Comparison of ENCODE assay signal across 9 mouse cellular contexts in genomic region chr17:83216251-83216919, GRCm38 (mm10). TPM values are rescaled to one million over a fixed set of nuclear protein-coding genes. Genes with fewer than 3 reads are reported as not detected.
A peak's percentile ranks its signal among the peaks of the same experiment; 100 is the strongest.
DNase-seq lines count a peak whose midpoint lies in the region; ATAC-seq and TF ChIP-seq lines count a peak whose summit lies in the region.
"Had no signal": no experiment of that assay in that cellular context is flagged by ENCODE, and none has a peak within 500 bp of the region (broad histone marks: within the 10 kb centered on the region; RNA-seq: fewer than 3 reads in every experiment).

No protein-coding gene starts in this region.

- peak overlapping the region; percentile 100 for H3K9ac ChIP-seq in heart, embryonic 13.5 days
- peak overlapping the region; percentile 98 for H3K9ac ChIP-seq in hindbrain, embryonic 12.5 days
- H3K9ac ChIP-seq in midbrain, embryonic 12.5 days (replicated peaks), result peak overlapping the region; percentile 83

- H3K9me3 ChIP-seq in heart, embryonic 13.5 days, result no peaks in the 10 kb centered on the region
- no peaks in the 10 kb centered on the region for H3K9me3 ChIP-seq in hindbrain, embryonic 12.5 days (replicated peaks)
- no peaks in the 10 kb centered on the region for H3K9me3 ChIP-seq in midbrain, embryonic 12.5 days

- no peak for ATAC-seq in heart, embryonic 13.5 days (ENCODE audit: extremely low read depth, insufficient number of reproducible peaks, low FRiP score, low TSS enrichment)
- no peak for ATAC-seq in hindbrain, embryonic 12.5 days (ENCODE audit: low FRiP score)
- no peak for ATAC-seq in midbrain, embryonic 12.5 days (ENCODE audit: low FRiP score, low read depth)
- no peak for ATAC-seq in megakaryocyte progenitor cell, adult 5-6 weeks (replicated peaks; ENCODE audit: poor library complexity)

- H3K4me2 ChIP-seq in heart, embryonic 13.5 days, result peak overlapping the region; percentile 95
- H3K4me2 ChIP-seq in hindbrain, embryonic 12.5 days (replicated peaks), result peak overlapping the region; percentile 94
- peak overlapping the region; percentile 70 for H3K4me2 ChIP-seq in midbrain, embryonic 12.5 days (replicated peaks)

- 5% methylated on average over 7 of the region's 7 CpGs for WGBS in heart, embryonic 13.5 days
- 11% methylated on average over 7 of the region's 7 CpGs for WGBS in hindbrain, embryonic 12.5 days
- 20% methylated on average over 7 of the region's 7 CpGs for WGBS in midbrain, embryonic 12.5 days

- intact Hi-C loops in heart, postnatal 14 days (cut with DNase I), result no loop called here

- TF ChIP-seq CTCF in bone marrow macrophage, adult 2 months (IDR thresholded peaks at IDR 0.05; ENCODE audit: low read depth, low read length), result no peak

- no peak for DNase-seq in heart, postnatal 14 days
- DNase-seq in left cerebral cortex, adult 18-20 months (ENCODE audit: low spot score in 2 of 2), result no peak
- no peak for DNase-seq in adrenal gland, postnatal 4 days (ENCODE audit: low spot score in 2 of 2)

- H3K27ac ChIP-seq in heart, embryonic 13.5 days (replicated peaks), result peak overlapping the region; percentile 99
- no peak overlapping the region for H3K27ac ChIP-seq in bone marrow macrophage, adult 2 months (ENCODE audit: insufficient read depth, low read depth, low read length)
- H3K27ac ChIP-seq in hindbrain, embryonic 12.5 days, result peak overlapping the region; percentile 23
- no peak overlapping the region for H3K27ac ChIP-seq in midbrain, embryonic 12.5 days (replicated peaks)
- H3K27ac ChIP-seq: macrophage had no signal

- peaks cover 65% of the 10 kb centered on the region for H3K4me1 ChIP-seq in heart, embryonic 13.5 days
- peaks cover 44% of the 10 kb centered on the region for H3K4me1 ChIP-seq in bone marrow macrophage, adult 2 months (ENCODE audit: control insufficient read depth, insufficient read depth, low read length)
- peaks cover 62% of the 10 kb centered on the region for H3K4me1 ChIP-seq in hindbrain, embryonic 12.5 days
- H3K4me1 ChIP-seq in midbrain, embryonic 12.5 days, result peaks cover 60% of the 10 kb centered on the region

- TF ChIP-seq POLR2A in bone marrow macrophage, adult 2 months (IDR thresholded peaks at IDR 0.05; ENCODE audit: borderline replicate concordance, low read depth, low read length), result no peak

- H3K4me3 ChIP-seq in heart, embryonic 13.5 days, result peak overlapping the region; percentile 97
- peak overlapping the region; percentile 71 for H3K4me3 ChIP-seq in bone marrow macrophage, adult 2 months (ENCODE audit: insufficient read depth, low read length)
- peak overlapping the region; percentile 89 for H3K4me3 ChIP-seq in hindbrain, embryonic 12.5 days
- peak overlapping the region; percentile 73 for H3K4me3 ChIP-seq in midbrain, embryonic 12.5 days

- H3K36me3 ChIP-seq in heart, embryonic 13.5 days, result peaks cover 19% of the 10 kb centered on the region
- H3K36me3 ChIP-seq in hindbrain, embryonic 12.5 days, result 0 out of 2 replicates have a peak, but pooled peaks cover 7% of the 10 kb centered on the region
- no peaks in the 10 kb centered on the region for H3K36me3 ChIP-seq in midbrain, embryonic 12.5 days

- H3K27me3 ChIP-seq in heart, embryonic 13.5 days (replicated peaks), result no peaks in the 10 kb centered on the region
- H3K27me3 ChIP-seq in hindbrain, embryonic 12.5 days, result no peaks in the 10 kb centered on the region
- peaks cover 97% of the 10 kb centered on the region for H3K27me3 ChIP-seq in midbrain, embryonic 12.5 days

RNA-seq across cellular contexts. Expression of gene Pkdcc, which starts 1.3 kb away (rescaled TPM):
- polyA plus RNA-seq in heart, embryonic 13.5 days (2015; fragmentation: Nextera tagmentation; extraction: Ambion mirVana), result 10.1 and 11.1 TPM in 2 replicates
- total RNA-seq in heart, postnatal 14 days (2021), result 10 to 100 TPM; 34.7 to 37.8 TPM
- polyA plus RNA-seq in bone marrow macrophage, adult 2 months (2012; ENCODE audit: insufficient read depth, insufficient read length, missing spikeins), result 3.8 and 4.7 TPM in 2 replicates
- 14.6 and 17.9 TPM in 2 replicates for polyA plus RNA-seq in hindbrain, embryonic 12.5 days (2016; fragmentation: Nextera tagmentation; extraction: Ambion mirVana)
- polyA plus RNA-seq in midbrain, embryonic 12.5 days (2016; fragmentation: Nextera tagmentation; extraction: Ambion mirVana), result 4.1 and 6.6 TPM in 2 replicates
- total RNA-seq in left cerebral cortex, adult 18-20 months (2021), result 10 to 100 TPM; 12.4 to 15.5 TPM
- 100 to 1,000 TPM; 165 to 175 TPM for total RNA-seq in adrenal gland, postnatal 4 days (2021)
- total RNA-seq in megakaryocyte progenitor cell, adult 5-6 weeks (2015), result 0.24 and 0.52 TPM in 2 replicates
- total RNA-seq in megakaryocyte progenitor cell, adult 5-6 weeks (2017), result 1.0 and 1.1 TPM in 2 replicates

Comparison
In these comparisons a context has a peak if more than half of its experiments do, and no peak if none do; other contexts are left out.
1. H3K27ac ChIP-seq: peak in heart, embryonic 13.5 days (single experiment) and hindbrain, embryonic 12.5 days (single experiment); none in bone marrow macrophage, adult 2 months (single experiment) and midbrain, embryonic 12.5 days (single experiment).
2. RNA of gene Pkdcc, which starts 1.3 kb away (total RNA-seq): 165 to 175 TPM in adrenal gland, postnatal 4 days, 34.7 to 37.8 TPM in heart, postnatal 14 days and 12.4 to 15.5 TPM in left cerebral cortex, adult 18-20 months; 0.24 to 1.1 TPM in megakaryocyte progenitor cell, adult 5-6 weeks; every median in the first group is over 4 times any median in the second.
3. Peak in every context shown above with its lines, with median percentiles within 50 percentile points of each other: H3K4me2 ChIP-seq, H3K4me3 ChIP-seq and H3K9ac ChIP-seq.